Mouse (Mus musculus) G1E-ER4 (cell line): ENCODE data around the gene Timp3. TPM values are rescaled to one million over a fixed set of nuclear protein-coding genes. Genes with fewer than 3 reads are reported as not detected.

Experiments used
- GATA1 ChIP-seq: IDR thresholded peaks from one replicate; pipeline ENCODE4 v1.8.0; 2012; ENCODE audit warnings: low read length, inconsistent platforms
- polyA plus RNA-seq: library from polyadenylated mRNA; stranded (reverse); fragments of >175 nt; gene quantifications from 2 replicates; pipeline ENCODE4 v1.2.3, GENCODE M21; 2012

Timp3 gene
- polyA plus RNA-seq, 1 experiment = 0.76 TPM

DNA sequence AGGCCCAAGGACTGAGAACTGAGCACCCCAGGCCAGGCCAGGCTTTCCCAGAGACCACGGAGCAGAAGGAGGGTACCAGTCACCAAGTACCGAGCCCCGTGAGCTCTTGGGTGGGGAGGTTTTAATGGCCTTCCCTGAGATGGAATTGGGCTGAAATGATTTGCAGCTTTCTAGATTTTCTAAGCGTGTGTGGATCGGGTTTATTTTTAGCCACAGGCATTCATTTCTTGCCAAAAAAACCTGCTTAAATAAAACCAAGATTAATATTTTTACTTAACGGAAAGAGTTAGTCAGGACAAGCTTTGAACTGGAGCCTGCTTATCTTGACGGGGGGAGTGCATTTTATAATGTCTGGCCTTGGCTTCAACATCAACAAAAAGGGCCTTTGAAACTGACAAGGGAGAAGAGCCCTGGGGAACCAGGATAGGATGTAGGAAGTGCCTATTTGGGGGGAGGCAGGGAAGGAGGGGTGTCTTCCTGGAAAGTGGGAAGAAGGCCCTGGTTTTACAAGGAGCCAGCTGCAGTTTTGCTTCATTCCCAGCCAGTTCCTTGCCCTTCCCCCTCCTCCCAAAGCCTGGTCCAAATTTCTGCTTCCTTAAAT, 31.6 kb downstream of the Timp3 start:
- TF ChIP-seq GATA1 = no peak

DNA sequence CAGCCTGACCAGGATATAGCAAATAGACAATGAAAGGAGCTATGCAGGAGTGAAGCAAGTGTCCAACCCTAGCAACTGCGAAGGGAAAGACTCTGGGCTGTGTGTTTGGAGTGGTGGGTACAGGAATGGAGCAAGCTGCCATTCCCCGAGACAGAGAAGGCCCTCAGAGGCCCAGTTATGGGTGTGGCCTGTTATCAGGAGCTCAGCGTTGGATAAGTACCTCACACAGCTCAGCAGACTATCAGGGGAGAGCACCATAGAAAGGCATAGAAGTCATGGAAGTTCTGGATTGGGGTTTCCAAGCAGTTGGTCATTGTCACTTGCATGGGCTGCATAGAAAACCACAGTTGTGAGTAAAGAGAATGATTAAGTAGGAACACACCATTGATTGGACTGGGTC, 32.8 kb downstream of the Timp3 start:
- no peak for TF ChIP-seq GATA1

DNA sequence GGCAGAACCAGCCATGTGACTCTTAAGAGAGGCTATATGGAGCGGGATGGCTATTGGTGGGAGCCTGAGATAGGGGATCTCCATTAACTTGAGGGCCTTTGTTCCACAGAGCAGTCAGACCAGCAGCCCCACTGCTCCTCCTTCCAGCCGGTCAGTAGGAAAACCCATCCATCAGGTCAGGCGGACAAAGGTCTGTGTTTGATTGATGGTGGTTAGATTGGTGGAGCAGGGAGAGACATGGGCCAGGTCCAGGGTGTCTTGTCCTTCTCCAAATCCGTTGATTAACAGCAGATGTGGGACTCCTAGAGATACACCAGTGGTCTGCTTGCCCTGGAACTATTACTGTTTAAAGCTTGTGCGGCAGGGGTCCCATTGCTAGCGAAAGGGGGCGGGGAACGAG, 34.4 kb downstream of the Timp3 start:
- no peak for TF ChIP-seq GATA1

DNA sequence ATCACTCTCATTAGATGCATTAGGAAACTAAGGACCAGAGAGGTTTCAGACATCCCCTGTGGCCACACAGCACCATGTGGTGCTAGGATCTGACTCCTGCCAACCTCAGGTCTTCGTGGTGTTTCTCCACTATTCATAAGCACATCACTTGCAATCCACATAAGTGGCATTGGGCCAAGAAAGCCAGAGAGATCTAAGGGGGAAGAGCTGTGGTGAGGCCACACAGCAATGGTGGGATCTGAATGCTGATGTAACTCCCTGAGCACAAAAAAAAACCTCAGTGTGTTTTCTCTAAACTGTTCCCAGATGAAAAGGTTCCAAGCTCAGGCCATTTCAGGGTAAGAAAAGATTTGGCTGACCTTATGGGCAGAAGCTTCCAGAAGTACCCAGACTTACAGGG, 36.3 kb downstream of the Timp3 start:
- TF ChIP-seq GATA1 = no peak

DNA sequence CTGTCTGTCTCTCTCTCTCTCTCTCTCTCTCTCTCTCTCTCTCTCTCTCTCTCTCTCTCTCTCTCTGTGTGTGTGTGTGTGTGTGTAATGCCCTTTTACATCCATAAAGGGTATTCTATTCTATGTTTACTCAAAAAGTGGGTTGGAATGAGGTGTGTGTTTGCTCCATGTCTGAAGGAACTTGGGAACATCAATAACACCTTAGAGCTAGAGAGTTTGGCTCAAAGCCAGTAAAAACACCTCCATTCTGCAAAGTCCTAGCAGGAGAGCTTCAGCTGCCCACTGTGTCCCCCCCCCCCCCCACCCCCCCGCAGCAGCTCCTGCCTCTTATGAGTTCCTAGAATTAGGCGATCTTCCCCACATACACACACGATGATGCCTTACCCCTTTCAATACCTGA, 37.1 kb downstream of the Timp3 start:
- TF ChIP-seq GATA1 = no peak

DNA sequence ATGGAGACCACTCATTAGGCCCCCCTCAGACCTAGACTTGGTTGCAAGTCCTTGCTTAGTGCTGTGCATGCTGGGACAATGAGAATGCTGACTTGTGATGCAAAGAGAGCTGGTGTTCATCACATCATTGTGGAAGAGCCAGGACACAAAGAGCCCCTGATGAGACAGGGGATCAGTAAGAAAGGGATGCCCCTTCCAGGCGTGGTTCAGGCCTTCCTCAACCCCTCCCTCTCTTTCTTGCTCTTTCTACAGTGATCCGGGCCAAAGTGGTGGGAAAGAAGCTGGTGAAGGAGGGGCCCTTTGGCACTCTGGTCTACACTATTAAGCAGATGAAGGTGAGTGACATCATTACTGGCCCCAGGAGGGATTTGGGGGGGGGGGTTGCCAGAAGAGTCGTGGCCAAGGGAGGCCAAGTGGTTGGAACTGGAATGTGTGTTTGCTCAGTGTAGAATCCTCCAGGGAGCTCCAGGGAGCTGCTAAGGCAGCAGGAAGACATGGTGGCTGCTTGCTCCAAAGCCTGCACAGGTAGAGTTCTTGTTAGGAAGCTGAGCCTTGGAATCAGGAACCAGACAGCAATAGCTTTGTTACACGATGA, 38.0 kb downstream of the Timp3 start:
- no peak for TF ChIP-seq GATA1

DNA sequence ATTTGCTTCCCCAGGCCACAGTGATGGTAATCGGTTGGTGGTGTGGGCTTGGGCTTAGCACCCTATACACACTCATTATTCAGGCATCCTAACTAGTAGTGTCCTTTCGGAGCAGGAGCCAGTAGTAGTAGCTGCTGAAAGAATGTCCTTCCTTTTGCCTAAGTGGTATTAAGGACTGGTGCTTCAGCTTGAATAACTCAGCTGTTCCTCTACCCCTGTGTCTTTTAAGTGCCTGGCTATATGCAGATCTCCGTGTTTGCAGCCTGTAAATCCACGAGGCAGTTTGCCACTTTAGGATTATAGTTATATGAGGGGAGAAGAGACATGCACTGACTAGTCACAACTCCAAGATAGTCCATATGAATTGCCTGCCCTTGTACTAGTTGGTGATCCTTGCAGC, 38.9 kb downstream of the Timp3 start:
- no peak for TF ChIP-seq GATA1

DNA sequence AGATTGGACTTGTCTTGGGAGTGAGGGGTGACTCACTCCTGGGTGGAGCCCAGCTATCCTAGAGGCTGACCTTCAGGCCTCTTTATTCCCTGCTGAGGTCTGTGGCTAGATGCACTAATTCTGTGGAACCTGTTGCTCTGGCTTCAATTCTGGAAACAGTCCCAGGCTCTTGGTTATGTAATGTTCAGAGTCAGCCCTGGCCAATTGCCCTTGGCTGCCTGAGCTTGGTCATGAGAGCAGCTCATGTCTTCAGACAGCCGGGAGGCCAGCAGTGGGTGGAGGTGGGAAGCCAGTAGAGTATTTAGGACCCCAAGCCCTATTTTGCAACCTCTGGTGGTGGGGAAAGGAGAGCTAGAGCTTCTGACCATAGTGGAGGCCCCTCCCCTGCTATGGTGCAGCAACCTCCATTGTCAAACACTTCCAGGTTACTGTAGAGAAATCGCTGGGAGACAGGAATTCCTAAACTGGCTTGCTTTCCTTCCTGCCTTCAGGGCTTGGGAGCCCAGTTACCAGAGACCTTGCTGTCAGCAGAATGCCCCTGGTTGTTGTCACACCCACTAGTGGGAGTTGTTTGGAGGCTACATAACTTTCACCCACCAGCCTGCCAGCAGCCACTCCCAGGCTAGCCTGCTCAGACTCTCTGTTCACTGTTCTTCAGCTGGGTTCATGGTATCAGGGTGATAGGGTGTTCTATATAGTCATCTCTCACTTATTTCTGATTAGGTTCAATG, 39.6 kb downstream of the Timp3 start:
- no peak for TF ChIP-seq GATA1

DNA sequence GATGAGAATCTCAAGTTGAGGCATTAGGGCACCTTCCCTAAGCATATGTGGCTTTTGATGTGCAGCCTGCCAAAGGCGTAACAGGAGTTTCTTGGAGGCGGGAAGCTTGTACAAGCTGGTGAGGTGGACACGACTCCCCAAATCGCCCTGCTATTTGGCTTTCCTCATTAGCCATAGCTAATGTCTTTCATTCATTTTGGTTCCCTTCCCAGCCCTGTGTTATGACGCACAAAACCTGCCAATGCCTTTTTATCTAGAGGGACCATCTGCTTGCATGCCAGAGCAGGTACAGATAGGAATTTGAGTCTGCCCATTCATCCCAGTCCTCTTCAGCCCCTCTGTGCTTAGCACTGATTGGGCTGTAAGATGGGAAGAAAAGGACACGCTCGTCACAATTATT, 40.2 kb downstream of the Timp3 start:
- no peak for TF ChIP-seq GATA1

DNA sequence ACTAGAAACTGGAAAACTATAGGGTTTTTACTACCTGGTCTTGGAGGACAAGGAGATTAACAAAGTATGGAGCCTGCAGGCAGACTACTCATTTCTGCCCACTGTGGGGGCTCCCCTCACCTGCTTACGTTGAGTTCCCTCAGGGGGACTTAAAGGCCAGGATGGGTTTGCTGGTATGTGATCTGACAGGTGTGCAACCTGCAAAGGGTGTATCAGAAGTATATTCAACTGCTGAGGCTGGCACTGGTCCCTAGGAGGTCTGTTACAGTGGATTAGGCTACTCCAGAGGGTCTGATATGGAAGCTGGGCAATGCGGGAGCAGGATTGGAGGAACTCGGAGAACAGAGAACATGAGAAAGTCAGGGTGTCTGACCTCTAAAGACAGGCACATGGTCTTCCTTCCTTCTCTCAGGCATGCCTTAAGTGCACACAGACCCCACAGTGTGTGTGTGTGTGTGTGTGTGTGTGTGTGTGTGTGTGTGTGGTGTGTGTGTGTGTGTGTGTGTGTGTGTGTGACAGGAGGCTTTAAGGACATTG, 40.9 kb downstream of the Timp3 start:
- no peak for TF ChIP-seq GATA1

DNA sequence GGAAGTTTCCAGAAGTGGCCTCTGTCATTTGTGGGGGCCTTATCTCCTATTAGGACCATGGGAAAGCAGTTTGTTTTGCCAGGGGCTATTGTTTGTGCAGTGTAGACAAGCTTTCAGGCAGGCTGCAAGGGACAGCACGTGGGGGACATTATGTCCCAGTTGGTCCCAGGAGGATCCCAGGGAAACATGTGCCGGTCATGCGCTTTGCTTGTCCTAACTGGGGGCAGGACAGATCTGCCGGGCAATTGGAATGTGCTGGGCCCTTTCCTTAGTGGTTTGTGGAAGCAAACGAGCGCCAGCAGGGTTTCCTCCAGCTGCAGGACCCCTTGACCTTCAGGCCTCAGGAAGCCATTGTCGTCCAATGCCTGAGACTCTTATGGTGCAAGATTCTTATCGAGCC, 41.4 kb downstream of the Timp3 start:
- TF ChIP-seq GATA1 = no peak

DNA sequence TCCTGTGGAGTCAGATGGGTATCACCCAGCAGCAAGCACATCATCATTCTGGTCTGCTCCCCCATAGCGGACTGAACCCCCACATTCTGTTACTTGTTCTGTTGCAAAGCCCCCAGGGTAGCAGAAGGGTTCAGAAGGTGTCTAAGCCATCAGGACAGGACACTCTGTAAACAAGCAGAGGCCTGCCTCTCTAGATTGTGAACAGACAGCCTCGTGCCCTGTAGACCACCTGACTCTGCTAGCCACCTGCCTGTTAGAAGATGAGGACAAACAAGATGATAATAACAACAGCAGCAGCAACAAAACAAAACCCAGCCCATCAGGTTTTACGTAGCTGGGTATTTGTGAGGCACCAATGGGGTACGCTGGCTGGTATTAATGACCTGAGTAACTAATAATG, 42.0 kb downstream of the Timp3 start:
- no peak for TF ChIP-seq GATA1

DNA sequence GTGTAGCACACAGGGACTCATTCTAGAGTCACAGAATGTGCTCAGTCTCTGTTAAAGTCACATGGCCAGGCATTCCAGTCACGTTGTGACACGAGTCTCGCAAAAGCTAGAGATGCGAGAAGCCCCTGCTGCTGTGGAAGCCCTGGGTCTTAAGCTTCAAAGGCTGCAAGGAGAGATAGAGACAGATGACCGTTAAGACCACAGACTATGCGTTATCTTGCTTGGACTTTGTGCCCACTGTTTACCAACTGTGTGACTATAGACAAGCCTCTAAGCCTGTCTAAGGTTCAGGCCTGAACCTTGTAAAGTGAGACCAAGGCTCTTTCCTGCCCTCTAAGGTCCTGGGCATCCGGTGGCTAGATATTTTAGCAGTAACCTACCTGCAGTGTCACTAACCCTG, 42.5 kb downstream of the Timp3 start:
- TF ChIP-seq GATA1 = no peak

DNA sequence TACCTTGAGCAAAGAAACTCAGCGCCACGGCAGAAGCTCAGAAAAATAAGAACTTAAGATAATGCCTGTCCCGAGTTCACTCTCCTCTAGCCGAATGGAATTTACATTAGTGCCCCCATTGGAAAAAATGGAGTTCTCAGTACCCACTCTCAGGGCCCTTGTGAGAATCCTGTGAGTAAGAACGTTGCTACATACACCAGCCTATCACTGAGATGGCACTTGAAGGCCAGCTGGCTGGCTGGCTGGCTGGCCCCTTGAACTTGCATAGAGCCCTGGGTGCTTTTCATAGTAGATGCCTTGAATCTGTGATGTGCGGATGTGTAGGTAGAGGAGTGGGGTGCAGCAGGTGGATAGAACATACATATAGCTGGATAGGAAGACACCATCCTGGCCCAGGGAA, 43.2 kb downstream of the Timp3 start:
- no peak for TF ChIP-seq GATA1

DNA sequence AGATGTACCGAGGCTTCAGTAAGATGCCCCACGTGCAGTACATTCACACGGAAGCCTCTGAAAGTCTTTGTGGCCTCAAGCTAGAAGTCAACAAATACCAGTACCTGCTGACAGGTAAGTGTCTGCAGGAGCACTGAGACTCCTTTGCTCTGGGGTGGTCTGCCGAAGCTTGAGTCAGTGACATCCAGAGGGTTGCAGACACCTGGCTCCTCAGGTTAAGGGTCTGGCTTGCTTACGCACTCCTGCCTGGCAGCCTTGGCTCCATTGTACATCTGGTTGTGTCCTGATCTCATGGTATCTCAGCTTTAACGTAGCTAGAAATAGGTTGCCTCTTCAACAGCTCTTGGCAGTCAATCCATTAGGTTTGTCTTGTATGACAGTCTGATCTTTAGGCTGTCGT, 43.8 kb downstream of the Timp3 start:
- TF ChIP-seq GATA1 = no peak

DNA sequence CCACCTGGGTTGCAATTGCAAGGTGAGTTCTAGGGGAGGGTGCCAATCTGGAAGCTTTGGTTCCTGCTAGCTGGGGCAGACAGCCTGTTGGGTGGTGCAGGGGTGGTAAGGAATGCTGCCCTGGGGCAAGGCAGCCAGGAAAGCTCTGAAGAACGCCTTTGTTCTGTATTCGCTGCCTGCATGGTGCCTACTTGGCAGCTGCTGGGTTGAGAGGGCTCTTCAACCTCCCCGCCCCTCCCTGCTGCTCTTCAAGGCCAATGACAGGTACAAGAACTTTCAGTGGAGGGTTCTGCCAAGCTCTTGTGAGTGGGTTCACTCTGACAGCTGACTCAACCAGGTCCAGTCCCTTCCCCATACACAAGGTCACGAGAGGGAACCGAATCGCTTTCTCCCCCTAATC, 44.5 kb downstream of the Timp3 start:
- TF ChIP-seq GATA1 = no peak

DNA sequence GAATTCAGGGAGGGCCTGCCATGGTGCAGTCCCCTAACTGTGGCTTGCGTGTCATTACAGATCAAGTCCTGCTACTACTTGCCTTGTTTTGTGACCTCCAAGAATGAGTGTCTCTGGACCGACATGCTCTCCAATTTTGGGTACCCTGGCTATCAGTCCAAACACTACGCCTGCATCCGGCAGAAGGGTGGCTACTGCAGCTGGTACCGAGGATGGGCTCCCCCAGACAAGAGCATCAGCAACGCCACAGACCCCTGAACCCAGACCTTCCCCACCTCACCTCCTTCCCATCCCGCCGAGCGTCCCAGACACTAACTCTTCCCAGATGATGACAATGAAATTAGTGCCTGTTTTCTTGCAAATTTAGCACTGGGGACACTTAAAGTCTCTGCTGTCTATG, 45.5 kb downstream of the Timp3 start:
- no peak for TF ChIP-seq GATA1
